Mouse (Mus musculus) stomach, postnatal 0 days (tissue): ENCODE data around the gene Cd8a. TPM values are rescaled to one million over a fixed set of nuclear protein-coding genes. Genes with fewer than 3 reads are reported as not detected.

Source experiments
- ATAC-seq: fragments of 200-750 bp; cut with Nextera tagmentation; 2 replicates; pipeline ENCODE4 v1.8.0; 2017; ENCODE audit not compliant: low FRiP score, low TSS enrichment
- DNase-seq: peaks from one replicate; pipeline ENCODE4 v3.0.0-alpha.2; 2016; ENCODE audit warnings: low spot score
- H3K27ac ChIP-seq: fragments of 300-500 bp; sonication (generic); replicated peaks from 2 replicates; pipeline ENCODE4 v1.5.1; 2014; ENCODE audit warnings: mild to moderate bottlenecking, control low read depth
- H3K27me3 ChIP-seq: fragments of 300-500 bp; sonication (generic); 2 replicates; pipeline ENCODE4 v1.6.1; 2014; ENCODE audit warnings: low read length; ENCODE audit not compliant: control insufficient read depth, insufficient read depth
- H3K36me3 ChIP-seq: fragments of 300-500 bp; sonication (generic); 2 replicates; pipeline ENCODE4 v1.6.1; 2014; ENCODE audit warnings: low read length, mixed read lengths; ENCODE audit not compliant: control insufficient read depth, insufficient read depth
- H3K4me1 ChIP-seq: fragments of 300-500 bp; sonication (generic); replicated peaks from 2 replicates; pipeline ENCODE4 v1.6.1; 2014; ENCODE audit warnings: antibody characterized with exemption; ENCODE audit not compliant: control insufficient read depth, insufficient read depth
- H3K4me2 ChIP-seq: fragments of 300-500 bp; sonication (generic); replicated peaks from 2 replicates; pipeline ENCODE4 v1.6.1; 2014; ENCODE audit warnings: low read depth, mild to moderate bottlenecking, control low read depth, moderate library complexity
- H3K4me3 ChIP-seq: fragments of 300-500 bp; sonication (generic); 2 replicates; pipeline ENCODE4 v1.5.1; 2014; ENCODE audit warnings: low read depth, low read length, control low read depth
- H3K9ac ChIP-seq: fragments of 300-500 bp; sonication (generic); 2 replicates; pipeline ENCODE4 v1.6.1; 2014; ENCODE audit warnings: mild to moderate bottlenecking, low read length, control low read depth, mixed read lengths
- H3K9me3 ChIP-seq: fragments of 300-500 bp; sonication (generic); 2 replicates; pipeline ENCODE4 v1.6.1; 2016; ENCODE audit warnings: low read length; ENCODE audit not compliant: control insufficient read depth
- CTCF ChIP-seq: IDR thresholded peaks from 2 replicates; pipeline ENCODE4 v1.5.1; 2016; ENCODE audit warnings: antibody characterized with exemption, low read depth, mild to moderate bottlenecking, moderate library complexity
- EP300 ChIP-seq: optimal IDR thresholded peaks from 2 replicates; pipeline ENCODE3; 2016; ENCODE audit warnings: antibody characterized with exemption
- WGBS: fragments of 180-500 bp; shearing (Covaris S2); extraction: QIAGEN DNeasy Blood & Tissue Kit; methylation state at CpG from one replicate; pipeline ENCODE4 v1.1.7; 2014; 5-methylcytosine and 5-hydroxymethylcytosine counted together
- polyA plus RNA-seq: library from polyadenylated mRNA; unstranded; fragments of >200 nt; fragmentation: Nextera tagmentation; extraction: Ambion mirVana; gene quantifications from 2 replicates; pipeline ENCODE4 v1.2.1, GENCODE M21; 2015

Gene Cd8a
- polyA plus RNA-seq, 1 experiment from 2014 or later: not detected

DNA sequence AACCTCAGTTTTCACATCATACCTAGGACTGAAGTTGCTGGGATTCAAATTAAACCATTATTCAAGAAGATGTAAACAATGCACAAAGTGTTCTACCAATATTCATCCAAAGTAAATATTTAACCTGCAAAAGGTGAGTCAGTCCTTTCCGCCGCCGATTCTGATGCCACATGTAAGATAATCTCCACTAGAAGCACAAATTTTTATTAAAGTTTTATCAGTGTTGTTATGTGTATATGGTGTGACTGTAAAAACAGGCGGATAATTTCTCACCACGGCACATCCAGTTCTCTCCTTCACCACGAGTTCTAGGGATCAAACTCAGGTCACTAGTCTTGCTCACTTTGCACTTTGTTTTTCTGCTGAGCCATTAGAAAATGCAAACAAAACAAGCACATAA is 47.6 kb downstream of the Cd8a start:
- H3K4me3 ChIP-seq: no peak overlapping the region
- DNase-seq: peak; percentile 24
- TF ChIP-seq CTCF (no peak), EP300 (no peak)
- peak; percentile 71 for ATAC-seq
- no peak overlapping the region for H3K27ac ChIP-seq
- WGBS: 44% methylated on average over 6 of the region's 6 CpGs
- no peaks in the 10 kb centered on the region for H3K4me1 ChIP-seq
- no peak overlapping the region for H3K4me2 ChIP-seq
- H3K36me3 ChIP-seq: no peaks in the 10 kb centered on the region
- H3K9ac ChIP-seq: no peak overlapping the region
- H3K9me3 ChIP-seq: no peaks in the 10 kb centered on the region
- H3K27me3 ChIP-seq: no peaks in the 10 kb centered on the region

DNA sequence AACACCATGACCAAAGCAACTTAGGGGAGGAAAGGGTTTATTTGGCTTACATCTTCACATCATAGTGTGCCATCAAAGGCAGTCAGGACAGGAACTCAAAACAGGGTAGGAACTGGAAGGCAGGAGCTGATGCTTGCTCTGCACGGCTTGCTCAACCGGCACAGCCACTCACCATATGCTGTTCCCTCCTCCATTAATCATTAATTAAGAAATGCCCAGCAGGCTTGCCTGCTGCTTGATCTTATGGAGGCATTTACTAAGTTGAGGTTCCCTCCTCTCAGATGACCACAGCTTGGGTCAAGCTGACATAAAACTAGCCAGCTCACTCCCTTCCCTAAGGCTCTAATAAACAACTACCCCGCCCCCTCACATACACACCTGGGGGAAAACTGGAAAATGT is 48.9 kb downstream of the Cd8a start:
- peak; percentile 72 for ATAC-seq

DNA sequence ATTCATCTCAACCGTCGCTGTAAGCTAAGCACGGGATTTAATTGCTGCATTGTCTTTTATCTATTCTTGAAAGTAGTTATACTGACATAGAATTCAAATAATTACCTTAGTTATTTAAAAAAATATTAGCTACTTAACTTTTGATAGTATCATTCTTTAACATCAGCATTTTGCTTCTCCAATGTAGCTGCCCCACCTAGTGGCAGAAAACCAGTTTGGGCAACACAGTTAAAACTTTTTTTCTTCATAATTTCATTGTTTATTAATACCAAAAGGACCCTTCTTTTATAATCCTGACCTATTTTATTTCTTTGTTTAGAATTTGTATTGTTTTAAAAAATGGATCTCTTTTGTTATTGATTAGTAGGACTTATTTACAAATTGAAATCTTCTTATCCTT is 49.9 kb downstream of the Cd8a start:
- WGBS: 90% methylated on average over 3 of the region's 3 CpGs
- H3K4me3 ChIP-seq: no peak overlapping the region
- no peaks in the 10 kb centered on the region for H3K4me1 ChIP-seq
- no peak overlapping the region for H3K9ac ChIP-seq
- DNase-seq: no peak
- TF ChIP-seq CTCF (peak; percentile 73), EP300 (no peak)
- 0 out of 2 replicates have a peak, but pooled peaks cover 4% of the 10 kb centered on the region for H3K36me3 ChIP-seq
- H3K9me3 ChIP-seq: no peaks in the 10 kb centered on the region
- H3K4me2 ChIP-seq: no peak overlapping the region
- no peak overlapping the region for H3K27ac ChIP-seq
- no peaks in the 10 kb centered on the region for H3K27me3 ChIP-seq
- ATAC-seq: no peak

More for the DNA sequence above, 48.9 kb downstream of the Cd8a start:
- Histone ChIP-seq H3K9me3 (no peaks in the 10 kb centered on the region), H3K4me3 (no peak overlapping the region), H3K9ac (no peak overlapping the region), H3K27me3 (no peaks in the 10 kb centered on the region), H3K27ac (no peak overlapping the region), H3K4me1 (no peaks in the 10 kb centered on the region), H3K36me3 (no peaks in the 10 kb centered on the region), H3K4me2 (no peak overlapping the region)
- WGBS: 64% methylated on average over 3 of the region's 3 CpGs
- DNase-seq: peak; percentile 34
- no peak for TF ChIP-seq CTCF
- no peak for TF ChIP-seq EP300

DNA sequence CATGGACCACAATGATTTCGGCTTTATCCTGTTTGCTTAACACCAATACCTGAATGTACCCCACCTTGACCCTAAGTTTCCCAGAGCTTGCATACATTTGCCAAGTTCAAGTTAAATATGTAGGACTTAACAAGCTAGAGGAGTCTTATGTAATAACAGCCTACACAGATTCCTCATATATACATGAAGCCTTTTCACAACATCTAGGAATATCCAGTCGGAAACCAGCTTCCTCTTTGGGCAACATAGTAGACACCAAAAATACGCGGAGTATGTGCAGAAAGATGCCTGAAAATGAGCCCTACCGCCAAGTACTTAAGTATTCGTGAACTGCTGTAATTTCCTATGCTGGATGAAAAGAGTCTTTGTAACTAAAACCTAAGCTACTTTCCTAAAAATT is 52.5 kb downstream of the Cd8a start:
- Histone ChIP-seq H3K4me2 (no peak overlapping the region), H3K4me3 (no peak overlapping the region), H3K4me1 (no peaks in the 10 kb centered on the region), H3K27me3 (no peaks in the 10 kb centered on the region), H3K9ac (no peak overlapping the region), H3K36me3 (0 out of 2 replicates have a peak, but pooled peaks cover 4% of the 10 kb centered on the region), H3K27ac (no peak overlapping the region), H3K9me3 (no peaks in the 10 kb centered on the region)
- DNase-seq: no peak
- no peak for ATAC-seq
- TF ChIP-seq EP300: no peak
- TF ChIP-seq CTCF: no peak
- 86% methylated on average over 6 of the region's 6 CpGs for WGBS

DNA sequence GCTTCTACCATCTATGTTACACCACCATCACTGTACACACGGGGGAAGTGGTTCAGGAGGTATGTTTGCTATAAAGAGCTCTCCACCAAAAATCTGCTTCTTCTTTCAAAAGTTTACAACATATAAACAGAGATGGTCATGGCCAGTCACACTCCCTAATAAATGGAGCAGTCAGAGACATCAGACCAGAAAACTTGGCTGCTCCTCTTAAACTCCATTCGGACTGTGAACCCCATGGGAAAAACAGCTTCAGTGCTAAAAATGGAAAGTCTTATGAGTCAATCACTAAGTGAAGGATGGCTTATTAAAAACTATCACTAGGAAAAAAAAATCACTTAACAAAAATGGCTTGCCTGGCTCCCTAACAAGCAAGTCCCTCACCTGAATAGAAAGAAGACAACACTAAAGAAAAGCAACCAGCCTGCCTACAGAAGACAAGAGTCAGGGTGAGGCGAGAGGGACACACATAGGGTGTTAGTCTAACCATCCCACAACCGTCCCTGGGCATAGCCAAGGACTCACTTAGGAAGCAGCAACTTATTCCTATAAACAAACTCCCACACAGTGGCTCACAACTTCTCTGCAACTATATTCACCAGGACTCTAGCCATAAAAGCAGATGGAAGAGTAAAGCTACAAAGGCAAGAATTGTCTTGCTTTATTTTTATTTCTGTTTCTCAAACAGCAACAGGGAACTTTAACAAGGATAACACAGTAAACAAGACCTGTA is 54.9 kb downstream of the Cd8a start:
- 76% methylated on average over 4 of the region's 4 CpGs for WGBS

More for the DNA sequence above, 54.9 kb downstream of the Cd8a start:
- TF ChIP-seq EP300 (no peak), CTCF (no peak)
- no peaks in the 10 kb centered on the region for H3K27me3 ChIP-seq
- no peaks in the 10 kb centered on the region for H3K9me3 ChIP-seq
- DNase-seq: no peak
- 0 out of 2 replicates have a peak, but pooled peaks cover 4% of the 10 kb centered on the region for H3K36me3 ChIP-seq
- H3K27ac ChIP-seq: no peak overlapping the region
- H3K4me2 ChIP-seq: no peak overlapping the region
- no peak overlapping the region for H3K9ac ChIP-seq
- H3K4me3 ChIP-seq: no peak overlapping the region
- no peaks in the 10 kb centered on the region for H3K4me1 ChIP-seq
- no peak for ATAC-seq

Other genes starting within 250 kb of the Cd8a start
- gene Thnsl2, start 229.0 kb upstream of the Cd8a start, polyA plus RNA-seq: 10.0 TPM in 2 replicates
- 208 and 210 TPM in 2 replicates for gene Fabp1, start 173.6 kb upstream of the Cd8a start, polyA plus RNA-seq
- 79.1 and 79.7 TPM in 2 replicates for gene Krcc1, start 101.8 kb upstream of the Cd8a start, polyA plus RNA-seq
- gene Smyd1, start 51.2 kb upstream of the Cd8a start, polyA plus RNA-seq: 0.30 and 0.56 TPM in 2 replicates
- gene Cd8b1, start 50.6 kb upstream of the Cd8a start, polyA plus RNA-seq: not detected in 2 replicates
- gene Rmnd5a, start 67.2 kb downstream of the Cd8a start, polyA plus RNA-seq: 11.3 and 13.5 TPM in 2 replicates
- gene Rnf103, start 120.5 kb downstream of the Cd8a start, polyA plus RNA-seq: 25.4 and 25.9 TPM in 2 replicates
- gene Chmp3, start 170.4 kb downstream of the Cd8a start, polyA plus RNA-seq: 88.5 and 91.4 TPM in 2 replicates